Mouse (Mus musculus) adrenal gland, postnatal 4 days (tissue): ENCODE data around the gene Tmpo. TPM values are rescaled to one million over a fixed set of nuclear protein-coding genes. Genes with fewer than 3 reads are reported as not detected.
"Not testable (repeated sequence)": the region's sequence is repeated elsewhere in the genome, so short reads cannot be mapped to it uniquely, and the experiment has no call there.

Experiments used
- DNase-seq, 2 experiments: peaks; one replicate each; pipeline ENCODE4 v3.0.0; 2021 to 2022; ENCODE audit warnings: low spot score in 2 of 2, mixed read lengths in 2 of 2
- total RNA-seq, 2 experiments: library from RNA; stranded (reverse); gene quantifications; 2 replicates each; pipeline ENCODE4 v1.2.3; 2021

The Tmpo gene
- total RNA-seq, 2 experiments from 2014 or later, result 203 to 231 TPM

DNA sequence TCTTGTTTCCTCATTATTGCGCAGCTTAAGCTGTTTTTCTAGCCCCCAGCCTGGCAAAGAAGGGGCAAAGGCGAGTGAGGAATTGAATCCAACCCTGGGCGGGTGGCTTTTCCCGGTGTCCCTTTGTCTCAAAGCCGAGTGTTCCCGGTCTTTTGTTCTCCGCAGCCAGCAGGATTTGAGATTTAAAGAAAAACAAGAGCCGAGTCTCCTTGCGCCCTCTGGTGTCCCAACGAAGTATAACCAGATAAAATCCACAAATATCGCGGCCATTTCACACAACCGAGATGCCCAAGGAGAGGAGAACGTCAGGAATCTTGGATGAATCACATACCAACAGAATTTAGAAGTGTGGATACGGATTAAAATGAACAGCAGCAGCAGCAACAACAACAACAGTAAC lies 6.8 kb upstream of the Tmpo start:
- peak; percentile 53 to 55 for DNase-seq

DNA sequence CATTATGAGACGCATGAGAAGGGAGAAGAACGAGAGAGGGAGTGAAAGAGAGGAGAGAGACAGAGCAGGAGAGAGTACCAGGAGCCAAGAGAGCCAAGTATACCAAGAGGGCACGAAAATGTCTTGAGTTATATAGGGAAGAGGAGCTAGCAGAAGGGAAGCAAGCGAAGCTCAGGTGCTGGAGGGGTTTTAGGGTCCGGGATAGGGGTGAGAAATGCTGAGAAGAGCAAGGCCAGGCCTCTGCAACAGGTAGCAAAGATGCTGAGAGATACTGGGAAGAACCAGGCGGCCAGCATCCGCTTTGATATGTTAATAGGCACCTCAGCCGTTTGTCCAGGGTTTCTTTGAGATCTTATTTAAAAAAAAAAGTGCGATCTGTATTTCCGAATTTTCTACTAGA lies 6.2 kb upstream of the Tmpo start:
- DNase-seq, result no peak

DNA sequence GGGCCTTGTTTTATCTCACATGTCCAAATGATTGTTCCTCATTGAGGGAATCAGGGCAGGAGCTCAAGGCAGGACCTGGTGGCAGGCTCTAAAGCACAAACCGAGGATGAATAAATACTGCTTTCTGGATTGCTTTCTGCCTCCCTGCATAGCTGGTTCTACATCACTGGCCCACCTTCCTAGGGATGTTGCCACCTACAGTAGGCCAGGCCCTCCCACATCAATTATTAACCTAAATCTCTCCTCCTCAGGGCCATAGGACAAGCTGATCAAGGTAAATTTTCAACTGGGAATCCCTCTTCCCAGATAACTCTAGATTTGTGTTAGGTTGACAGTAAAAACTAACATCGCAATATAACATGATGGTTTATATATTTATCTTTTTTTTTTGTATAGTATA lies 4.6 kb upstream of the Tmpo start:
- no peak for DNase-seq

DNA sequence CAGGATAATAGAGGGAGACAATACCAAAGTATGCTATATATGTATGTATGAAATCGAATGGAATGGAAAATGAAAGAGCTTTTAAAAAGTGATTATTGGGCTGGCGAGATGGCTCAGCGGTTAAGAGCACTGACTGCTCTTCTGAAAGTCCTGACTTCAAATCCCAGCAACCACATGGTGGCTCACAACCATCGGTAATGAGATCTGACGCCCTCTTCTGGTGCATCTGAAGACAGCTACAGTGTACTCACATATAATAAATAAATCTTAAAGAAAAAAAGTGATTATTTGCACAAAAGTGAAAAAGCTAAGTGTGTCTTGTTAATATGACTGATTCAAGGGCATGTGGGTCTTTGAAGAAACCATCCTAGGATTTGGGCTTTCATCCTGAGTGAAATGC lies 3.8 kb upstream of the Tmpo start:
- DNase-seq, result not testable (repeated sequence)

DNA sequence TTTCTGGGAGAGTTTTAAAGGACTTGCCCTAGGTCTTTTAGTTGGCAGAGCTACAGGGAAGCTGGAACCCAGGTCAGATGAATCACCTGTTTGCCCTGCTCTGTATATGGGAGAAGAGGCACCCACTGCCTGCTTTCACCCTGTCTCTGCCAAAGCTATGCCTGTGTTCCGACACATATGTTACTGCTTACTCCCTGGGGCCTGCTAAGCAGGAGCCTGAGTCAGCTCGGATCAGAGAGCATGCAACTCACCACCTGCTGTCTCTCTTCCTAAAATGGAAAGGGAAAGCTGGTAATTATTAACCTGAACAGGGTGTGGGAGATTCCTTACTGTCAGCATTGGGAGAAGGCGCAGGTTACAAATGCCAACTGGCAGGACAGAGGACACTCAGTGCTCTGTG lies 2.2 kb upstream of the Tmpo start:
- no peak for DNase-seq

DNA sequence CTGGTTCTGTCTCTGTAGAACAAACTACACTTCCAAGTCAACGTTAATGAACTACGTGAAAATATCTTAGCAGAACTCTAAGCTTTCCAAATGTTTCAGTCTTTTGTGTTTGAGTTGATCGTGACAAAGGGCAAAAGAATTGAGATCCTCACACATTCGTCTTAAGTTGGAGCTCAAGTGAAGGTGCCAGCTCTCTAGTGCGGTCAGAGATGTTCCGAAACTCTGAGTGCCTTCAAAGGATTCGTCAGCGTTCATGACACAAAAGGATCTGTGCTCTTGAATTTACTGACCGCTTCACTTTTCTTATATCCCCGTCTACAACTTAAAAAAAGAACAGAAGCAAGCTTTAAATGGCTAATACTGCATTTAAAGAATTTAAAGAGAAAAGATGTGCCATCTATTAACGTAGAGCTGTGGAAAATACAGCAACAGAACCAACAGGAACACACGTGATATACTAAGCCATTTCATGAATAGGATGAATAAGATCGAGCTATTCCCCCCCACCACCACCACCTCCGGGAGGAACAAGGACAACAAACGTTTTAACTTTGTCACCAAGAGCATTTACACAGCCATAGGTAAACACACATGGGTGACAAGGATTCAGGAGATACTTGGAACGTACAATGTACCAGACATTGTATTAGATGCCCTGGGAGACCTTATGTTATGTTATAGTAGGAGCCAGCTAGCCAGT lies 1.3 kb upstream of the Tmpo start:
- no peak for DNase-seq

DNA sequence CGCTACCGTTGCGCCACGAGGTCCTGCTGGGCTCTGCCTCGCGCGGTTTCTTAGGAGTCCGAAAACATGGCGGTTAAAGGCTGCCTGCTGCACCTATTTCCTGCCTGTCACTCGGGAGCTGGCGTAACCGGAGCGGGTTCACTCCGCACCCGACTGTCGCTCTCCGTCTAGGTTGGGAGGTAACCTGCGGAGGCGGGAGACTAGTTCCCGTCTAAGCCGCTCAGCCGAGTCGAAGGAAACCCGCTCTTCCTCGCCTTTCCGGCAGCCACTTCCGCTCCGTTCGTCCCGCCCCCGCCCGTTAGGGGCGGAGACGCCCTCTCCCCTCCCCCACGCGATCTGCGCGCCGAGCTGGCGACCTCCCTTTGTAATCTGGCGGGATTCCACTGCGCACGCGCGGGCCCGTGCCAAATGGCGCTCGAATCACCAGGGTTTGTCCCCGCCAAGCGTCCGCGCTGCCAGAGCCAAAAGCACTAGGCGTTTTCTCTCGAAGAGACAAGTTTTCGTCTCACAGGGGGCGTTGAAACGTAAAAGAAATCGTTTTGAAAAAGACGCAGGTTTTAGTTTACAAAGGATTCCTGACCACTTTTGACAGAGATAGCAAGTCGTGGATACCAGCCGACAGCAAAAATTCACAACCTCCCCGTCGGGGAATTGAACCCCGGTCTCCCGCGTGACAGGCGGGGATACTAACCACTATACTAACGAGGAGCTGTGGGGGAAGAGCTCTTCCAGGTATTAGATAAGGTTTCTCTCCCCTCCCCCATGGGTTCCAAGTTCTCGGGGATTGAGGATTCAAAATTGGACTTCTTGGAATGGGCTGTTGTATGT lies 560 bp upstream of the Tmpo start:
- DNase-seq, result peak; percentile 100

DNA sequence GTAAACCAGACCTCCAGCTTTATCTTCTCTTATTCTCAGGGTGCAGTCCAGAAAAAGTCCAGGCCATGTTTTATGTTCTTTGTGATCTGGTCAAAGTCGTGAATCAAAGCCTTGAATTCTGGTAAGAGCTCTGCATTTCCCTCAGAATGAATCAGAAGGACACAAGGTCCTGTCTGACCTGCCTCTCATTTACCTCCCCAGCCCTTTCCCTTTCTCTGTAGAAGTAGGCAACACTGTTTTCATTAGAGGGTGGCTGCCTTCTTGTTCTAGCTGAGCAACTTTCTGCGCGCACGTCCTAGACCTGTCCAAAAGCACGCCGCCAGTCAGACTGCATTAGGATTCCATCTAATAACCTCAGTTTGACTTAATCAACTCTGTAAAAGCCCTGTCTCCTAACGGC lies 814 bp downstream of the Tmpo start:
- DNase-seq, result no peak

DNA sequence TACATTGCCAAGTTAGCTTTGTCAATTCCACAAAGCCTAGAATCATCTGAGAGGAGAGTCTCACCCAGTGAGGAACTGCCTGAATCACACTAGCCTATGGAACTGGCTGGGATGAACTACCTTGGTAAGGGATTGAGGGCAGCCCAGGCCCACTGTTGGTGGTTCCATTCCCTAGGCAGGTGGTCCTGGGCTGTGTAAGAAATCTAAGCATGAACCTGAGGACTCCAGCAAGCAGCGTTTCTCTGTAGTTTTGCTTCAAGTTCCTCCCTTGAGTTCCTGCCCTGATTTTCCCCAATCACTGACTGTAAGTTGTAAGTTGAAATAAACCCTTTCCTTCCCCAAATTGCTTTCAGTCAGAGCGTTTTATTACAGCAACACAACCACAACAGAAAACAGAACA lies 1.3 kb downstream of the Tmpo start:
- no peak for DNase-seq

DNA sequence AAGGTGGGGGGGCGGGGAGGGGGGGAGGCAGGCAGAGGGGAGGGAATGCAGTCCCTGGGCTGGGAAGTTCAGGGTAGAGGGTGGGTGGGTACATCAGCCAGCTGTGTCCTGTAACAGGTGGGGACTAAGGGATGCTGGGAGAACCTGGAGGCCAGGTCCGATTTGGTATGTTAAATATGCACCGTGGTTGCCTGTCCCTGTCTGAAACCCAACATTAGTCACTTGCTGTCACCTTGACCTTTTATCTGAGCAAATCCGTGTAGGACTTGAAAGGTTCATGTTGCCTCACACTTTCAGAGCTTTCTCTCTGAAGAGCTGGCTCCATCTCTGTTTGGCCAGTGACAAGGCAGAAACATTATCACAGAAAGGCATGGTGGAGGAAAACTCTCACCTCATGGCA lies 3.9 kb downstream of the Tmpo start:
- DNase-seq, result no peak

DNA sequence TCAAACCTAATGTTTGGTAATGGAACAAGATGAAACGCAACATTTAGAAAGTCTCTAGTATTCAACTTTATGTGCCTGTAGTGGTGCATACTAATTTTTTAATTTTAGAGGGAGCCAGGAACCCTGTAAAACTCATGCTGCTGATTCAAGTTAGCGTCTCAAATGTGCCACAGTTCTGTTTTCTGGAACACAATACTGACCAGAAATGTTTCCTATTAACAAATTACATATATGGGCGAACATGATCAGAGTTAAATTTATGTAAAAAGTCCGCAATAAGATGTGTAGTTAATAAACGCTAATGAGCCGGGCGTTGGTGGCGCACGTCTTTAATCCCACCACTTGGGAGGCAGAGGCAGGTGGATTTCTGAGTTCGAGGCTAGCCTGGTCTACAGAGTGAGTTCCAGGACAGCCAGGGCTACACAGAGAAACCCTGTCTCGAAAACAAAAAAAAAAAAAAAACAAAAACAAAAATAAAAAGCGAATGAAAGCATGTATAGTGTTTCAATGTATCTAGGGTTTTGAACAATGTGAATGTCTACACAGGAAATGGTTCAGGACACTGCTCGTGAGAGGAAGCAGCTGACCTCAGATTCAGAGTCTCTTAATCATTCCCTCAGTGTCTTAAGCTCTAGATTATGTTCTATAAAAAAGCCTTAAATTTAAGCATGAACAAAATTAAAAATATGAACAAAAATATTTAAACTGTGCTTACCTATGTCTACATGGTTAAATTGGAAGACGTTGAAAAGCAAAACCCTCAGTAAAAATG lies 8.6 kb downstream of the Tmpo start:
- DNase-seq, result no peak

DNA sequence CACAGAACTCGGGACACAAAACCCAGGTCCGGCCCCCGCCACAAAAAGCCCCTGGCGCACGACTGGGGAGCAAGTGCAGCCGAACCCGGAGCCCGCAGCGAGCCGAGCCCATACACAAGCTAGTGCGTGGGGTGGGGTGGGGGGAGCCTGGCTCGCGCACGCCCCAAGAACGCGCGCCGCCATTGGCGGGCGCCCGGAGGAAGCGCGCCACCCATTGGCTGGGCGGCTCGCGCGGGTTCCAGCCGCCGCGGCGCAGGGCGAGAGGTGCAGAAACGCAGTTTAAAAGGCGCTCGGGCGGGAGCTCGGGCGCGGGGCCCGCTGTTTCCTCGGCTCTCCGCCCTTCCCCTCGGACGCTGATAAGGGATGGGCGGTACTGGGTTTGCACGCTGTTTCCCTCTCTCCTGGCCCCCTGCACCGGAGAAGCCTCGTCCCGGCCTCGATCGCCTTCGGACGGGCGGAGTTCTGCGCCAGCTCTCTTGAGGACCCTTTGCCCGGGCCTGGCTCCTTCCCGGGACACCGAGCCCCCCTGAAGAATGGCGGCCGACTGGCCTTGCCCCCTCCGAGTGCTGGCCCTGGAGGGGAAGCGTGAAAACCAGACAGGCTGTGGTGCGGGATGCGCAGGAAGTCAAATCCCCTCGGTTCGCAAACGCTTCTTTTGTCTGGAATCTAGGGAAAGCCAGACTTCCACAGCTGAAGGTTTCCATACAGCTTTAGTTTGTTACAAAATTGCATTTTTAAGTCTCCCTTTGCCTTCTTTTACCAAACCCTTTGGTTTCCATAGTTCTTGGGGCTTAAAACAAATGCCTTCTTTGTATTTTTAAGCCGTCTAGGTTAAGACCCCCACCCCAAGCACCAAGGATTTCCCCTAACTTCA lies 9.4 kb downstream of the Tmpo start:
- DNase-seq, result peak; percentile 86 to 96

DNA sequence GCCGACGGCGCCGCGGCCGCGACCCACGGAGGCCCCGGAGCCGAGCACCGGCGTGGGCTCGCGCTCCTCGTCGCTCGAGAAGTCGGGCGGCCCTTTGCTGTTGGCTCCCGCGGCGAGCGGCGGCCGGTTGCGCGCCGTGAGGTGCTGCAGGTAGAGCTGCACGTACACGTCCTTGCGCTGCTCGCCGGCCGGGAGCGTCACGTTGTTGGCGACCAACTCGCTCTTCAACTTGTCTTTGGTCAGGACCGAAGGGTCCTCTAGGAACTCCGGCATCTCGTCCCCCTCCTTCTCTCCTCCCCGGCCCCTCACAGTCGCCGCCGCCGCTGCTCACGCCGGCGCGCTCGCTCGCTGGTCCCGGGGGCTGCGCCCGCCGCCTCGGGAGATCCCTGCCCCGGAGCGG lies 10.1 kb downstream of the Tmpo start:
- no peak for DNase-seq

DNA sequence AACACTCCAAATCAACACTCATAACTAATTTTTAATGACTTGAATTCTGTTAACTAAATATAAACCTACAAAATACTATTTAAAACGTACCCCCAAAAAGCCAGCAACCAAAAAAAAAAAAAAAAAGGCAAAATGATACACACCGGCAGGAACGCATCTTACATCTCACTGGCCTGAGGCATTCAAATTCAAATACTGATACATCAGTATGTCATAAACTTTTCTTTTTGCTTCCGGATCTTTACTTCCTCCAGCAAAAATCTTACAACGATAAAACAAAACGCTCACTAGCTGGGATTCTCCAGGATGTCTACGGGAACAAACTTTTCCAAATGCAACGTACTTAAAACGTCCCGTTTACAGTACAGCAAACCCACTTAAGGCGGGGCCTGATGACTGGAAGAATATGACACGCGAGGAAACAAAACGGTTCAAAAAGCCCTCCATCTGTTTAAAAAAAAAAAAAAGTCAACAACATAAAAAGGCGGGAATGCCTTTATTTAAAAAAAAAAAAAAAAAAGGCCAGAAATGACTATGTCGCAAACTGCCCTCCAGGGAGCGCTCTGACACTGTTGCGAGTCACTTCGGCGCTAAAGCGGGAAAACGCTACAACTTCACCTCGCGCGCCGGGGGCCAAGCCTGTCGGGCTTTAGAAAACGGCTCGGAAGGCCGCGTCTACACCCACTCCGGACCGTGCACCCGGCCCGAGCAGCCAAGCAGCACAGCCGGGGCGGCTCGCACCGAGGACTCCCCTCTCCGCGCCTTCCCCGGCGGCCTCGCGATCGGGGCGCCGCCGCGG lies 10.8 kb downstream of the Tmpo start:
- DNase-seq, result peak; percentile 72 to 79

DNA sequence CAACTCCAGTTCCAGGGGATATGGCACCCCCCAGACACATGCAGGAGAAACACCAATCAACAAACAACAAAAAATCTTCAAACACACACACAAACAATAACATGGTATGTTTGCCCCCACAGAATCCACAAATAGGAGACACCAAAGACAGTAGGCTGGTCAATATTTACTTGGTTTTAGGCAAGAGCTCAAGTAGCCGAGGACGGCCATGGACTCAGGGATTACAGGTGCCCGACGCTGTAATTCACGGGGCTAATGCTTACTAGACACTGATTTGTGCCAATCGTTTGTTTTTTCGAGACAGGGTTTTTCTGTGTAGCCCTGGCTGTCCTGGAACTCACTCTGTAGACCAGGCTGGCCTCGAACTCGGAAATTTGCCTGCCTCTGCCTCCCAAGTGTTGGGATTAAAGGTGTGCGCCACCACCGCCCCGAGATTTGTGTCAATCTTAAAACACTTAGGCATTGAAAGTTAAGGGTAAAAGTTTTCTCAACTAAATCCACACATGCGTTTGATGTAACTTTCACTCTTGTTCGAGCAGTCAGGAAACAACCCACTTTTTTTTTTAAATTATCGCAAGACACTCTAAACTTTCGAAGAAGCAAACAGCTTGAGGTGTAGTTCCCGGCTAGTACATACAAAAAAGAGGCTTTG lies 11.6 kb downstream of the Tmpo start:
- no peak for DNase-seq

DNA sequence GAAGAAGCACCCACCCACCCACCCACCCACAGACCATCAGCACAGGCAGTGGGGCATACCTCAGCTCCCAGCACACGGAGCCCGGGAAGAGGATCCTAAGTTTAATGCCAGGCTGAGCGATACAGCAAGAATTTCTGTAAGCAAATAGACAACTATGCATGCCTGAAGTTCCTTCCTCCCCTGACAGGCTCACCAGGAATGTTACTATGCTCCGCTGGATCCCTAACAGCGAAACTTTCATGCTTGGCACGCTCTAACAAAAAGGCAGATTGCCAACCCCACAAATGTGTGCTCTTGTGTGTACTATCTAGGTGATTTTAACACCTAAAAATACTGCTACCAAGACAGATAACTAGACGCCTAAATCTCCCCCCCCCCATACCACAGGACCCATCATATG lies 13.8 kb downstream of the Tmpo start:
- DNase-seq, result no peak

DNA sequence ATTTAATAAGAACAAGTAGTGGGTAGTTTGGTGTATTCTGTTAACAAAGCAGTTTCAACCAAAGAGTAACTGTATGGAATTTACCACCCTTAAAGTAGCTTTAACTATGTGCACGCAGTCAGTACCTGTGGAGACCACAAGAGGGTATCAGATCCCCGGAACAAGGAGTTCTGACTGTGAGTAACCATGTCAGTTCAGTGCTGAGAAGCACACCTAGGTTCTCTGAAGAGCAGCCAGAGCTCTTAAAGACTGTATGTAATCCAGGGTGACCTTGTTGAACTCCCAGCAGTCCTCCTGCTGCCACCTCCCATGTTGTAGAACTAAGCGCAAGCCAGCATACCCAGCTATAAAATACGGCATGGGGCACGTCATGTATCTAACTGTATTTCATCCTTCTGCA lies 14.2 kb downstream of the Tmpo start:
- DNase-seq, result no peak

DNA sequence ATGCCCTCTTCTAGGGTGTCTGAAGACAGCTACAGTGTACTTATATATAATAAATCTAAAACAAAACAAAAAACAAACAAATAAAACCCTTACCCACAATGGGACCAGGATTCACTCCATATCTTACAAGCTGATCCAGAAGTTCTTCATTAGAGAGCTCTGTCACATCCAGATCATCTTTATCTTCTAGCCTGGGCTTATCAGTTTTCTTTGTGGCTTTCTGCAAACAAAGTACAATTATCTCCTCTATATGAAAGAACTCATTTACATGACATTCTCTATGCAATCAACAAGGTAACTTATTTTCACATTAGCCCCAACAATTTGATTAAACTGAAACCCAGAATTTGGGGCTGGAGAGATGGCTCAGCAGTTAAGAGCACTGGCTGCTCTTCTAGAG lies 15.3 kb downstream of the Tmpo start:
- no peak for DNase-seq

DNA sequence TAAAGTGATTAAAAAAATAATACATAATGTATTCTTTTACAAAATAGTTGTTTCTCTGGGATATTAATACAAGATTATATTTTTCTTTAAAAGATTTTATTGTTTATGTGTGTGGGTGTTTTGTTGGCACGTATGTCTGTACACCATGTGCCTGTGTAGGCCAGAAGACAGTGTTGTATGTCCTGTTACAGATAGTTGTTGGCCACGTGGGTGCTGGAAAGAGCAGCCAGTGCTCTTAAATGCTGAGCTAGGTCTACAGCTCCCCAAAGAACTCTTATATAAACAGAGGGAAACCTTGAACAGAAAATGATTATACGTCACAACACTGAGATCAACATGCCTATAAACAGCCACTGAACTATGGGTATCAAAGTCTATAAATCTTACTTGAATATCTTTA lies 16.6 kb downstream of the Tmpo start:
- DNase-seq, result no peak
